Mouse (Mus musculus): ENCODE measurements at regions not wholly inside any gene's neighbourhood (a gene's known extent, or its start where the extent isn't known, plus 50 kb on each side); places are given as distances from the start of the nearest gene placed in this dataset.

DNA sequence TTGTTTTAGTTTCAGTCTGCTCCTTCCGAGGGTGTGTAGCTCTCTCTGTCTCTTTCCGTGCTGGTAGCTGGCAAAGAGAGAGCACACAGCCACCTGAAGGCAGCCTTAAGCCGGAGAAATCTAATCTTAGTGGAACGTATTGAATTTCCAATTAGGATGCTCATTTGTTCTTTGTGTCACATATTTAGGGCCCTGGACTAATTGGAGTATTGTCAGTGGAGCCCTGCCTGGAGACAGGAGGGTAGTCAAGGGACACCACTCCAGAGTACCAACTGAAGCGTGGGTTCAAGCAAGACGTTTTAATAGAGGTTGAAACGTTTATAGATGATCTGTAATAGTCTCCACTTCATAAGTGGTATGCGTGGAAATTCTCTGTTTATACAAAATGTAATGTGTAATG lies 336.5 kb downstream of the Tmem38b start:
- no peak for ATAC-seq (replicated peaks; ENCODE audit: insufficient number of reproducible peaks, low FRiP score, low TSS enrichment)
- Histone ChIP-seq H3K27ac (ENCODE audit: low read depth, low read length) (no peak overlapping the region), H3K4me3 (ENCODE audit: low read depth, low read length) (no peak overlapping the region), H3K4me1 (ENCODE audit: control insufficient read depth, insufficient read depth, low read length) (no peaks in the 10 kb centered on the region), H3K27me3 (ENCODE audit: control insufficient read depth, insufficient read depth, low read length) (no peaks in the 10 kb centered on the region), H3K9ac (ENCODE audit: low read depth, low read length) (no peak overlapping the region), H3K4me2 (no peak overlapping the region), H3K9me3 (replicated peaks; ENCODE audit: control insufficient read depth, low read length) (no peaks in the 10 kb centered on the region), H3K36me3 (ENCODE audit: control insufficient read depth, insufficient read depth, low read length) (no peaks in the 10 kb centered on the region)
- WGBS (ENCODE audit: insufficient replicate concordance), result 83% methylated on average over 8 of the region's 8 CpGs

DNA sequence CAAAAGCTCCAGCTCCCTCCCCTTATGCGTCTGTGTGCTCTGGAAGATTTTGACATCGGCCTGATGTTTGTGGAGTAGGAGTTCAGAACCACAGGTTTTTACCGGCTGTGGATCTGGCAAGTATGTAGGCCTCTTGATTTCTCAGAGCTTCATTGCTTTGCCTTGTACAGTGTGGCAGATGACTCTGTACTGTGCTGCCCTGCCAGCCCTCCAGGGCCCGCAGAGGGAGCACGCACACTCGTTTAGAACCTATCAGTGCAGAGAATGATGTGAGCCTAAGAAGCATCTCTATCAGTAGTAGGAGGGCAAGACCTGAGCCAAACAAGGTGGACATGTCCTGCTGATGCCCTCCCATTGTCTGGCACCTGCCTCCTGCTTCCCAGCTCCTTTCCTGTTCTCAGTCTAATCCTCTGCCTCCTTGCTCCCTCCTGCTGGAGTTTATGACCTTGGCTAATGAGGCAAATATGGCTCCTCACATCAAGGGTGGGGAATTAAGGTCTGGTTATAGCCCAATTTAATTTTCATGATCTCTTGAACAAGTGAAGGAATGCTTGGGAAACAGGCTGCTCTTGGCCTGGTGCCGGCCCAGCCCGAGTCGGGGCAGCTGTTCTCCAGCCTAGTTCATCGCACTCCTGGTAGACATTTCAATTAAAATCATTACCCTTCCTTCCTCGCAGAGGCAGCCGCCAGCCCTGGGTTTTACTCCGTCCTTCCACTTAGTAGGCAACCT lies 344.5 kb downstream of the Tmem38b start:
- no peak for ATAC-seq (replicated peaks; ENCODE audit: insufficient number of reproducible peaks, low FRiP score, low TSS enrichment)
- Histone ChIP-seq H3K4me1 (ENCODE audit: control insufficient read depth, insufficient read depth, low read length) (no peaks in the 10 kb centered on the region), H3K9ac (ENCODE audit: low read depth, low read length) (no peak overlapping the region), H3K27me3 (ENCODE audit: control insufficient read depth, insufficient read depth, low read length) (no peaks in the 10 kb centered on the region), H3K36me3 (ENCODE audit: control insufficient read depth, insufficient read depth, low read length) (no peaks in the 10 kb centered on the region), H3K4me3 (ENCODE audit: low read depth, low read length) (no peak overlapping the region), H3K9me3 (replicated peaks; ENCODE audit: control insufficient read depth, low read length) (no peaks in the 10 kb centered on the region), H3K4me2 (no peak overlapping the region), H3K27ac (ENCODE audit: low read depth, low read length) (no peak overlapping the region)
- WGBS (ENCODE audit: insufficient replicate concordance), result 81% methylated on average over 13 of the region's 13 CpGs

DNA sequence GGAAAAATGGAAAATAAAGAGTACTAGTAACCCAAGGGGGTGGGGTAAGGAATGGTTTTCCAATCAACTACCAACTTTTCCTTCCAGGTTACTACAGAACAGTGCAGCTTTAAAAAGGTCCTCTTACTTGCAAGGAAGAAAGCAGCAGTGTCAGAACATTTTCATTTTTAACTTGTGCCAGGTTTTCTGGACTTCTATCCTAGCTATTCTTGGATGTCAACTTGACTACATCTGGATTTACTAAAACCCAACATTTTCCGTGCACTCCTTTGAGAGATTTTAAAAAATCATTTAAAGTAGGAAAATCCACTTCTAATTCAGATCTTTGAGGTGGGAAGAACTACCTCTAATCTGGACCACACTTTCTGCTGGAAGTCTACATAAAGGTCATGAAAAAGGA lies 358.4 kb downstream of the Tmem38b start:
- no peak for ATAC-seq (replicated peaks; ENCODE audit: insufficient number of reproducible peaks, low FRiP score, low TSS enrichment)
- H3K4me2 ChIP-seq, result no peak overlapping the region
- no peaks in the 10 kb centered on the region for H3K4me1 ChIP-seq (ENCODE audit: control insufficient read depth, insufficient read depth, low read length)
- H3K9ac ChIP-seq (ENCODE audit: low read depth, low read length), result no peak overlapping the region
- 80% methylated on average over 1 of the region's 1 CpGs for WGBS (ENCODE audit: insufficient replicate concordance)
- H3K27me3 ChIP-seq (ENCODE audit: control insufficient read depth, insufficient read depth, low read length), result no peaks in the 10 kb centered on the region
- H3K27ac ChIP-seq (ENCODE audit: low read depth, low read length), result no peak overlapping the region
- no peaks in the 10 kb centered on the region for H3K36me3 ChIP-seq (ENCODE audit: control insufficient read depth, insufficient read depth, low read length)
- no peaks in the 10 kb centered on the region for H3K9me3 ChIP-seq (replicated peaks; ENCODE audit: control insufficient read depth, low read length)
- H3K4me3 ChIP-seq (ENCODE audit: low read depth, low read length), result no peak overlapping the region

DNA sequence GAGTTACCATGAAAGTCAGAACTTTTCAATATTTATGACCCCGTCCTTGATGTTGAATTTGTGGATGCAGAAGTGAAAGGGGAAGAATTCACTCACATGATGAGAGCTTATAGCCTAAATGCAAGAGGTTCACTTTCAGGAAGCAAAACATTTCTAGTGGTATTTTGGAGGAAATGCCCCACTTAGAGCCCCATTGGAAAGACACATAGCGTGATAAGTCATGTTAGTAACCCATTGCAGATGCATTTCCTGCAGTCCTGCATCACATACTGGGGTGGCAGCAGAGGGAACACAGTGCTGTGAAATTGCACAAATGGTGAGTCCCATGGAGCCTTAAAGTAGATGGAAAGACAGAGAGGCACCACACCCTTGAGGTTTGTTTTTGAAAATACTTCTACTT lies 369.9 kb downstream of the Tmem38b start:
- Histone ChIP-seq H3K4me3 (ENCODE audit: low read depth, low read length) (no peak overlapping the region), H3K9me3 (replicated peaks; ENCODE audit: control insufficient read depth, low read length) (no peaks in the 10 kb centered on the region), H3K9ac (ENCODE audit: low read depth, low read length) (no peak overlapping the region), H3K4me2 (no peak overlapping the region), H3K27ac (ENCODE audit: low read depth, low read length) (no peak overlapping the region), H3K36me3 (ENCODE audit: control insufficient read depth, insufficient read depth, low read length) (no peaks in the 10 kb centered on the region), H3K27me3 (ENCODE audit: control insufficient read depth, insufficient read depth, low read length) (no peaks in the 10 kb centered on the region), H3K4me1 (ENCODE audit: control insufficient read depth, insufficient read depth, low read length) (no peaks in the 10 kb centered on the region)
- WGBS (ENCODE audit: insufficient replicate concordance), result 80% methylated on average over 2 of the region's 2 CpGs
- ATAC-seq (replicated peaks; ENCODE audit: insufficient number of reproducible peaks, low FRiP score, low TSS enrichment), result no peak

DNA sequence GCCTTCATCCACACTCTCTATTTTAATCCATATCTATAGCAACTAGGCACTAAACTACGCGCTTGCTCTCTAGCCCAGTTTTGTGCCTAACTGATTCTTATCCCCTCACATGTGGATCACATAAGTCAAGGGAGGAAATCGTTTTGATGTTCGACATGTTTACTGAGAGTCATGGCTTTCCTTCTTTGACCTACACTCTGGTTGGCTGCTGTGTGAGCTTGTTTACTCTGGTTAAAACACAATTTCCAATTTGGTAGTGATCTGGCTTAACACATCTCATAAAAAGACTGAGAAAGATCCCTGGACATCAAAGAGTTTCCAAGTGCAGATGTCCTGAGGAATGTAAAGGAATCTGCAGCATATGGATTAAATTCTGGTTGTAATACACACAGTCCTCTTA lies 376.6 kb downstream of the Tmem38b start:
- Histone ChIP-seq H3K9me3 (replicated peaks; ENCODE audit: control insufficient read depth, low read length) (no peaks in the 10 kb centered on the region), H3K9ac (ENCODE audit: low read depth, low read length) (no peak overlapping the region), H3K36me3 (ENCODE audit: control insufficient read depth, insufficient read depth, low read length) (no peaks in the 10 kb centered on the region), H3K4me1 (ENCODE audit: control insufficient read depth, insufficient read depth, low read length) (no peaks in the 10 kb centered on the region), H3K27me3 (ENCODE audit: control insufficient read depth, insufficient read depth, low read length) (no peaks in the 10 kb centered on the region), H3K4me3 (ENCODE audit: low read depth, low read length) (no peak overlapping the region), H3K27ac (ENCODE audit: low read depth, low read length) (no peak overlapping the region), H3K4me2 (no peak overlapping the region)
- ATAC-seq (replicated peaks; ENCODE audit: insufficient number of reproducible peaks, low FRiP score, low TSS enrichment), result no peak
- WGBS (ENCODE audit: insufficient replicate concordance), result 72% methylated on average over 4 of the region's 4 CpGs

DNA sequence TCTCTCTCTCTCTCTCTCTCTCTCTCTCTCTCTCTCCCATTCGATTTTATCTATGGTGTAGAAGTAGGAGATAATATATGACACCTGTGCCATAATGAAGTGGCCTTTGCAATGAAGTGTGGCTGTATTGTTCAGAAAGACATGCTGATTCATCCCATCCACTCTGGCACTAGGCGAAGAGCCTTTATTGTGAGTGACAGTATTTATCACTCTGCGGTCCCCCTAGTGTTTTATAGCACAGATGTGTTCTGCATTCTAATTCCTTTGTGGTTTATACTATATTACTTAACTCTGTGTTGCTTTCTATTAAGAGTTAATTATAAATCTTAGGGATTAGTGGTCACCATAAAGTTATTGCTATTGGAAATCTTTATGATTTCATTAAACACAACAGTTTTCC lies 398.7 kb downstream of the Tmem38b start:
- H3K27me3 ChIP-seq (ENCODE audit: control insufficient read depth, insufficient read depth, low read length), result no peaks in the 10 kb centered on the region
- no peaks in the 10 kb centered on the region for H3K9me3 ChIP-seq (replicated peaks; ENCODE audit: control insufficient read depth, low read length)
- no peak for ATAC-seq (replicated peaks; ENCODE audit: insufficient number of reproducible peaks, low FRiP score, low TSS enrichment)
- WGBS (ENCODE audit: insufficient replicate concordance), result 83% methylated on average over 3 of the region's 3 CpGs
- no peaks in the 10 kb centered on the region for H3K36me3 ChIP-seq (ENCODE audit: control insufficient read depth, insufficient read depth, low read length)
- no peak overlapping the region for H3K27ac ChIP-seq (ENCODE audit: low read depth, low read length)
- H3K9ac ChIP-seq (ENCODE audit: low read depth, low read length), result no peak overlapping the region
- H3K4me3 ChIP-seq (ENCODE audit: low read depth, low read length), result no peak overlapping the region
- no peak overlapping the region for H3K4me2 ChIP-seq
- no peaks in the 10 kb centered on the region for H3K4me1 ChIP-seq (ENCODE audit: control insufficient read depth, insufficient read depth, low read length)

All from heart, embryonic 11.5 days (tissue).